Mouse (Mus musculus) spleen, postnatal 10 days (tissue): ENCODE results near the gene Alyref.

Source experiments
- DNase-seq, 2 experiments: peaks; one replicate each; pipeline ENCODE4 v3.0.0; 2021 to 2022; ENCODE audit warnings: low spot score in 2 of 2

The Alyref gene

GRCm38 (mm10) chr11:120626785-120627467, 28.8 kb upstream of the Alyref start:
- DNase-seq, result peak in 1 of 2 experiments; percentile 19

- DNase-seq, result no peak
Measured at GRCm38 (mm10) chr11:120625152-120625775, 27.1 kb upstream of the Alyref start, which contains the start of gene Sirt7. TSS of gene Sirt7 (minus strand) at chr11:120625240.

GRCm38 (mm10) chr11:120624680-120625111, 26.5 kb upstream of the Alyref start:
- DNase-seq, result peak; percentile 74 to 92

GRCm38 (mm10) chr11:120623961-120624679, 26.0 kb upstream of the Alyref start:
- peak in 1 of 2 experiments; percentile 88 for DNase-seq

- DNase-seq, result no peak
Measured at GRCm38 (mm10) chr11:120622805-120623204, 24.6 kb upstream of the Alyref start.

GRCm38 (mm10) chr11:120620195-120620594, 22.0 kb upstream of the Alyref start:
- no peak for DNase-seq

GRCm38 (mm10) chr11:120618619-120619535, 20.7 kb upstream of the Alyref start:
- DNase-seq, result no peak

- peak; percentile 91 to 96 for DNase-seq
Measured at GRCm38 (mm10) chr11:120617519-120618112, 19.5 kb upstream of the Alyref start, which contains the start of gene Pcyt2. TSS of gene Pcyt2 (minus strand) at chr11:120617936.

- DNase-seq, result no peak
Measured at GRCm38 (mm10) chr11:120616617-120617294, 18.6 kb upstream of the Alyref start.

GRCm38 (mm10) chr11:120615606-120616203, 17.5 kb upstream of the Alyref start:
- DNase-seq, result no peak

GRCm38 (mm10) chr11:120615167-120615566, 17.0 kb upstream of the Alyref start:
- DNase-seq, result no peak

- no peak for DNase-seq
Measured at GRCm38 (mm10) chr11:120613976-120614375, 15.8 kb upstream of the Alyref start.

- no peak for DNase-seq
Measured at GRCm38 (mm10) chr11:120613481-120613972, 15.4 kb upstream of the Alyref start.

- peak; percentile 68 to 87 for DNase-seq
Measured at GRCm38 (mm10) chr11:120612763-120613162, 14.6 kb upstream of the Alyref start.

- DNase-seq, result no peak
Measured at GRCm38 (mm10) chr11:120610477-120611046, 12.4 kb upstream of the Alyref start.

- no peak for DNase-seq
Measured at GRCm38 (mm10) chr11:120609250-120609649, 11.1 kb upstream of the Alyref start.

GRCm38 (mm10) chr11:120608241-120609034, 10.3 kb upstream of the Alyref start, which contains the start of gene Npb:
TSS of gene Npb (plus strand) at chr11:120608477.
- no peak for DNase-seq

- no peak for DNase-seq
Measured at GRCm38 (mm10) chr11:120606764-120607163, 8.6 kb upstream of the Alyref start.

- DNase-seq, result no peak
Measured at GRCm38 (mm10) chr11:120605667-120606066, 7.5 kb upstream of the Alyref start.
